Mouse (Mus musculus) cerebellum, adult 2 months (tissue): Measurements from ENCODE around the gene Gpr107.

Source experiments
- CTCF ChIP-seq: fragments of 200-500 bp; IDR thresholded peaks from 2 replicates; pipeline ENCODE4 v1.5.1; 2011; ENCODE audit warnings: low read depth, mild to moderate bottlenecking, control low read depth, low read length, moderate library complexity, borderline replicate concordance; ENCODE audit not compliant: insufficient read depth
- POLR2A ChIP-seq: fragments of 200-500 bp; IDR thresholded peaks from 2 replicates; pipeline ENCODE4 v1.6.1; 2011; ENCODE audit warnings: low read length, control low read depth, borderline replicate concordance; ENCODE audit not compliant: insufficient read depth

- TF ChIP-seq CTCF (no peak), POLR2A (no peak)
These were observed 13.4 kb downstream of the Gpr107 start for GRCm38 (mm10) chr2:31165529-31165928.
